Mouse (Mus musculus) midbrain, postnatal 0 days (tissue): ENCODE measurements at regions not wholly inside any gene's neighbourhood (a gene's known extent, or its start where the extent isn't known, plus 50 kb on each side); places are given as distances from the start of the nearest gene placed in this dataset.

ENCODE experiments used
- ATAC-seq: fragments of 200-750 bp; cut with Nextera tagmentation; 2 replicates; pipeline ENCODE4 v1.8.0; 2017; ENCODE audit warnings: moderate number of reproducible peaks, mild to moderate bottlenecking, moderate TSS enrichment, moderate library complexity; ENCODE audit not compliant: low FRiP score
- DNase-seq: peaks from one replicate; pipeline ENCODE4 v3.0.0-alpha.2; 2015; ENCODE audit warnings: low spot score
- H3K27ac ChIP-seq: fragments of 300-500 bp; sonication (generic); 2 replicates; pipeline ENCODE4 v1.5.1; 2014; ENCODE audit warnings: low read depth, mild to moderate bottlenecking, low read length, mixed read lengths
- H3K27me3 ChIP-seq: fragments of 300-500 bp; sonication (generic); 2 replicates; pipeline ENCODE4 v1.6.1; 2014; ENCODE audit warnings: low read length, control low read depth, mixed read lengths; ENCODE audit not compliant: insufficient read depth
- H3K36me3 ChIP-seq: fragments of 300-500 bp; sonication (generic); 2 replicates; pipeline ENCODE4 v1.6.1; 2014; ENCODE audit warnings: low read length, control low read depth, mixed read lengths; ENCODE audit not compliant: insufficient read depth
- H3K4me1 ChIP-seq: fragments of 300-500 bp; sonication (generic); 2 replicates; pipeline ENCODE4 v1.6.1; 2014; ENCODE audit warnings: mild to moderate bottlenecking, control low read depth, antibody characterized with exemption, low read length, mixed read lengths; ENCODE audit not compliant: insufficient read depth
- H3K4me2 ChIP-seq: fragments of 300-500 bp; sonication (generic); 2 replicates; pipeline ENCODE4 v1.6.1; 2014; ENCODE audit warnings: low read depth, mild to moderate bottlenecking, low read length, mixed read lengths; ENCODE audit not compliant: poor library complexity, severe bottlenecking
- H3K4me3 ChIP-seq: fragments of 300-500 bp; sonication (generic); 2 replicates; pipeline ENCODE4 v1.5.1; 2014; ENCODE audit warnings: low read depth, mild to moderate bottlenecking, low read length, moderate library complexity
- H3K9ac ChIP-seq: fragments of 300-500 bp; sonication (generic); replicated peaks from 2 replicates; pipeline ENCODE4 v1.6.1; 2014; ENCODE audit warnings: mild to moderate bottlenecking, low read length, moderate library complexity, mixed read lengths; ENCODE audit not compliant: poor library complexity, severe bottlenecking
- H3K9me3 ChIP-seq: fragments of 300-500 bp; sonication (generic); 2 replicates; pipeline ENCODE4 v1.6.1; 2016; ENCODE audit warnings: low read length, control low read depth
- CTCF ChIP-seq: IDR thresholded peaks from 2 replicates; pipeline ENCODE4 v1.5.1; 2016; ENCODE audit warnings: antibody characterized with exemption, mild to moderate bottlenecking
- WGBS: fragments of 180-500 bp; shearing (Covaris S2); extraction: QIAGEN DNeasy Blood & Tissue Kit; methylation state at CpG from one replicate; pipeline ENCODE4 v1.1.7; 2014; 5-methylcytosine and 5-hydroxymethylcytosine counted together

DNA sequence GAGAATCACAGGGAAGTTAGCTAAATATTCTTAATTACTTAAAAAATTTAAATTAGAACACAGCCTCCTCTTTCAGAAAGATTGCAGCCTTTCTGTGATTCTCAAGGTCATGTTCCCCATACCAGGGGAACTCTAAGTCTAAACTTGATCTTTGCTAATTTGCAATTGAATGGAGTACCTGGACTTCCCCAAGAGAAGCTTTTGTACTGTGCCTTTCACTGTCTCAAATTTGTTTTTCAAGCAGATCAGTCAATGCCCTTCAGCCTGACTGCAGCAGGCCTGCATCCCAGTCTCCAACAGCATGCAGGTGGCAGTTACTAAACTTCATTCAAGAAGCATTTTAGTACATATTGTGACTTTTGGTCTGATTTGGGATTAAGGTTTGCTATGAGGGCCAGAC is 611.8 kb downstream of the Snca start:
- H3K4me3 ChIP-seq, result no peak overlapping the region
- no peaks in the 10 kb centered on the region for H3K36me3 ChIP-seq
- H3K27ac ChIP-seq, result no peak overlapping the region
- H3K4me2 ChIP-seq, result no peak overlapping the region
- ATAC-seq (no peak), DNase-seq (no peak)
- H3K9me3 ChIP-seq, result no peaks in the 10 kb centered on the region
- H3K27me3 ChIP-seq, result no peaks in the 10 kb centered on the region
- no peaks in the 10 kb centered on the region for H3K4me1 ChIP-seq
- no peak for TF ChIP-seq CTCF
- no peak overlapping the region for H3K9ac ChIP-seq

DNA sequence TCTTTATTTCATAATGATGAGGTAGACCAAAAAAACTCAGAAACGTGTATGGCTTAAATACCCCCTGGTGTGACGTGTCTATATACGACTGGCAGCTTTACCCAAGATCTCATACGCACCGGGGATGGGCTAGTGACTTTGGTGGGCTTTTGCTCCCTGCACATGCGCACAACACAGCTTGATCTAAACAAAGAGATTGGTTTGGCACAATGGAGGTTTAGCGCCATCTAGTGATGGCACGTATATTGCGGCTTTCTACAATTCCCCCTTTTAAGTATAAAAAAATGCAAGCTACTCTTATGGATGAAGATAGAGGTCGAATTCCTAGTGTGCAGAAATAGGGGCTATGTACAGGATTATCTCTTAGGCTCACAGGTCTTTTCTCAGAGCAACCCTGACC is 628.1 kb downstream of the Snca start:
- 77% methylated on average over 10 of the region's 10 CpGs for WGBS

More for the DNA sequence above, 628.1 kb downstream of the Snca start:
- Histone ChIP-seq H3K4me1 (no peaks in the 10 kb centered on the region), H3K9ac (no peak overlapping the region), H3K4me2 (no peak overlapping the region), H3K36me3 (no peaks in the 10 kb centered on the region), H3K9me3 (no peaks in the 10 kb centered on the region), H3K27ac (no peak overlapping the region), H3K27me3 (no peaks in the 10 kb centered on the region), H3K4me3 (no peak overlapping the region)
- no peak for ATAC-seq
- peak; percentile 46 for DNase-seq
- TF ChIP-seq CTCF, result peak; percentile 64
